Mouse (Mus musculus): ENCODE results near the gene Leprot. TPM values are rescaled to one million over a fixed set of nuclear protein-coding genes. Genes with fewer than 3 reads are reported as not detected.

Leprot gene
- polyA plus RNA-seq, 1 experiment from 2014 or later, result 70.8 TPM

GRCm38 (mm10) chr4:101654788-101655414, 7.4 kb downstream of the Leprot start:
- Histone ChIP-seq H3K4me2 (peak overlapping the region; percentile 49), H3K27me3 (replicated peaks; ENCODE audit: control insufficient read depth, insufficient read depth, low read length) (no peaks in the 10 kb centered on the region), H3K27ac (ENCODE audit: low read depth, low read length) (peak overlapping the region; percentile 81), H3K4me1 (replicated peaks; ENCODE audit: control insufficient read depth, insufficient read depth, low read length) (peaks cover 38% of the 10 kb centered on the region), H3K9me3 (ENCODE audit: control insufficient read depth, low read length) (no peaks in the 10 kb centered on the region), H3K4me3 (ENCODE audit: low read depth, low read length) (no peak overlapping the region), H3K36me3 (ENCODE audit: control insufficient read depth, insufficient read depth, low read length) (peaks cover 7% of the 10 kb centered on the region; the same call in 1 of the 2 replicates), H3K9ac (ENCODE audit: low read depth, low read length) (peak overlapping the region; percentile 27)
- ATAC-seq (replicated peaks; ENCODE audit: low FRiP score) (peak; percentile 95), DNase-seq (ENCODE audit: low spot score) (no peak)
- 60% methylated on average over 4 of the region's 4 CpGs for WGBS

GRCm38 (mm10) chr4:101655415-101655790, 7.9 kb downstream of the Leprot start:
- peak overlapping the region; percentile 49 for H3K4me2 ChIP-seq
- H3K36me3 ChIP-seq (ENCODE audit: control insufficient read depth, insufficient read depth, low read length), result peaks cover 7% of the 10 kb centered on the region; the same call in 1 of the 2 replicates
- no peaks in the 10 kb centered on the region for H3K9me3 ChIP-seq (ENCODE audit: control insufficient read depth, low read length)
- peak overlapping the region; percentile 27 for H3K9ac ChIP-seq (ENCODE audit: low read depth, low read length)
- no peak for DNase-seq (ENCODE audit: low spot score)
- H3K27me3 ChIP-seq (replicated peaks; ENCODE audit: control insufficient read depth, insufficient read depth, low read length), result no peaks in the 10 kb centered on the region
- H3K4me1 ChIP-seq (replicated peaks; ENCODE audit: control insufficient read depth, insufficient read depth, low read length), result peaks cover 35% of the 10 kb centered on the region
- peak overlapping the region; percentile 81 for H3K27ac ChIP-seq (ENCODE audit: low read depth, low read length)
- peak; percentile 79 for ATAC-seq (replicated peaks; ENCODE audit: low FRiP score)
- H3K4me3 ChIP-seq (ENCODE audit: low read depth, low read length), result no peak overlapping the region
- 66% methylated on average over 7 of the region's 7 CpGs for WGBS

- ATAC-seq (replicated peaks; ENCODE audit: low FRiP score), result no peak
- no peaks in the 10 kb centered on the region for H3K27me3 ChIP-seq (replicated peaks; ENCODE audit: control insufficient read depth, insufficient read depth, low read length)
- 84% methylated on average over 15 of the region's 15 CpGs for WGBS
- H3K27ac ChIP-seq (ENCODE audit: low read depth, low read length), result peak overlapping the region; percentile 75
- H3K4me1 ChIP-seq (replicated peaks; ENCODE audit: control insufficient read depth, insufficient read depth, low read length), result peaks cover 35% of the 10 kb centered on the region
- H3K9ac ChIP-seq (ENCODE audit: low read depth, low read length), result no peak overlapping the region
- H3K4me2 ChIP-seq, result no peak overlapping the region; the same call in 1 of the 2 replicates
- H3K36me3 ChIP-seq (ENCODE audit: control insufficient read depth, insufficient read depth, low read length), result peaks cover 7% of the 10 kb centered on the region; the same call in 1 of the 2 replicates
- no peak overlapping the region for H3K4me3 ChIP-seq (ENCODE audit: low read depth, low read length)
- no peaks in the 10 kb centered on the region for H3K9me3 ChIP-seq (ENCODE audit: control insufficient read depth, low read length)
- DNase-seq (ENCODE audit: low spot score), result no peak
These were observed 8.5 kb downstream of the Leprot start for GRCm38 (mm10) chr4:101656056-101656455.

- no peaks in the 10 kb centered on the region for H3K9me3 ChIP-seq (ENCODE audit: control insufficient read depth, low read length)
- peaks cover 7% of the 10 kb centered on the region; the same call in 1 of the 2 replicates for H3K36me3 ChIP-seq (ENCODE audit: control insufficient read depth, insufficient read depth, low read length)
- H3K4me2 ChIP-seq, result peak overlapping the region; percentile 24; the same call in 1 of the 2 replicates
- WGBS, result 36% methylated on average over 6 of the region's 6 CpGs
- no peak for DNase-seq (ENCODE audit: low spot score)
- H3K9ac ChIP-seq (ENCODE audit: low read depth, low read length), result no peak overlapping the region
- H3K27ac ChIP-seq (ENCODE audit: low read depth, low read length), result peak overlapping the region; percentile 75; the same call in 1 of the 2 replicates
- no peaks in the 10 kb centered on the region for H3K27me3 ChIP-seq (replicated peaks; ENCODE audit: control insufficient read depth, insufficient read depth, low read length)
- peaks cover 28% of the 10 kb centered on the region for H3K4me1 ChIP-seq (replicated peaks; ENCODE audit: control insufficient read depth, insufficient read depth, low read length)
- no peak overlapping the region for H3K4me3 ChIP-seq (ENCODE audit: low read depth, low read length)
- ATAC-seq (replicated peaks; ENCODE audit: low FRiP score), result peak; percentile 53
These were observed 9.5 kb downstream of the Leprot start for GRCm38 (mm10) chr4:101656956-101657570.

- no peak overlapping the region for H3K9ac ChIP-seq (ENCODE audit: low read depth, low read length)
- no peaks in the 10 kb centered on the region for H3K4me1 ChIP-seq (replicated peaks; ENCODE audit: control insufficient read depth, insufficient read depth, low read length)
- H3K9me3 ChIP-seq (ENCODE audit: control insufficient read depth, low read length), result no peaks in the 10 kb centered on the region
- no peak overlapping the region for H3K27ac ChIP-seq (ENCODE audit: low read depth, low read length)
- 68% methylated on average over 9 of the region's 9 CpGs for WGBS
- DNase-seq (ENCODE audit: low spot score) (no peak), ATAC-seq (replicated peaks; ENCODE audit: low FRiP score) (peak; percentile 69)
- H3K4me2 ChIP-seq, result no peak overlapping the region
- no peak overlapping the region for H3K4me3 ChIP-seq (ENCODE audit: low read depth, low read length)
- H3K36me3 ChIP-seq (ENCODE audit: control insufficient read depth, insufficient read depth, low read length), result 0 out of 2 replicates have a peak, but pooled peaks cover 11% of the 10 kb centered on the region
- no peaks in the 10 kb centered on the region for H3K27me3 ChIP-seq (replicated peaks; ENCODE audit: control insufficient read depth, insufficient read depth, low read length)
These were observed 16.7 kb downstream of the Leprot start for GRCm38 (mm10) chr4:101664160-101664750.

GRCm38 (mm10) chr4:101664766-101665165, 17.2 kb downstream of the Leprot start:
- Histone ChIP-seq H3K4me3 (ENCODE audit: low read depth, low read length) (no peak overlapping the region), H3K4me2 (no peak overlapping the region), H3K9me3 (ENCODE audit: control insufficient read depth, low read length) (no peaks in the 10 kb centered on the region)

GRCm38 (mm10) chr4:101669161-101669560, 21.6 kb downstream of the Leprot start:
- Histone ChIP-seq H3K4me3 (ENCODE audit: low read depth, low read length) (no peak overlapping the region), H3K9me3 (ENCODE audit: control insufficient read depth, low read length) (no peaks in the 10 kb centered on the region), H3K4me1 (replicated peaks; ENCODE audit: control insufficient read depth, insufficient read depth, low read length) (no peaks in the 10 kb centered on the region), H3K36me3 (ENCODE audit: control insufficient read depth, insufficient read depth, low read length) (no peaks in the 10 kb centered on the region), H3K27me3 (replicated peaks; ENCODE audit: control insufficient read depth, insufficient read depth, low read length) (no peaks in the 10 kb centered on the region), H3K4me2 (no peak overlapping the region), H3K27ac (ENCODE audit: low read depth, low read length) (no peak overlapping the region), H3K9ac (ENCODE audit: low read depth, low read length) (no peak overlapping the region)
- DNase-seq (ENCODE audit: low spot score) (no peak), ATAC-seq (replicated peaks; ENCODE audit: low FRiP score) (no peak)
- 77% methylated on average over 5 of the region's 5 CpGs for WGBS

More at GRCm38 (mm10) chr4:101664766-101665165, 17.2 kb downstream of the Leprot start:
- WGBS, result 94% methylated on average over 4 of the region's 4 CpGs
- no peak for DNase-seq (ENCODE audit: low spot score)
- Histone ChIP-seq H3K4me1 (replicated peaks; ENCODE audit: control insufficient read depth, insufficient read depth, low read length) (no peaks in the 10 kb centered on the region), H3K27me3 (replicated peaks; ENCODE audit: control insufficient read depth, insufficient read depth, low read length) (no peaks in the 10 kb centered on the region), H3K9ac (ENCODE audit: low read depth, low read length) (no peak overlapping the region), H3K27ac (ENCODE audit: low read depth, low read length) (no peak overlapping the region), H3K36me3 (ENCODE audit: control insufficient read depth, insufficient read depth, low read length) (0 out of 2 replicates have a peak, but pooled peaks cover 9% of the 10 kb centered on the region)
- no peak for ATAC-seq (replicated peaks; ENCODE audit: low FRiP score)

GRCm38 (mm10) chr4:101669811-101670210, 22.3 kb downstream of the Leprot start:
- Histone ChIP-seq H3K9ac (ENCODE audit: low read depth, low read length) (no peak overlapping the region), H3K36me3 (ENCODE audit: control insufficient read depth, insufficient read depth, low read length) (no peaks in the 10 kb centered on the region), H3K27ac (ENCODE audit: low read depth, low read length) (no peak overlapping the region), H3K4me2 (no peak overlapping the region), H3K27me3 (replicated peaks; ENCODE audit: control insufficient read depth, insufficient read depth, low read length) (no peaks in the 10 kb centered on the region), H3K9me3 (ENCODE audit: control insufficient read depth, low read length) (no peaks in the 10 kb centered on the region), H3K4me1 (replicated peaks; ENCODE audit: control insufficient read depth, insufficient read depth, low read length) (no peaks in the 10 kb centered on the region), H3K4me3 (ENCODE audit: low read depth, low read length) (no peak overlapping the region)
- ATAC-seq (replicated peaks; ENCODE audit: low FRiP score) (no peak), DNase-seq (ENCODE audit: low spot score) (no peak)
- whole genome bisulfite sequencing, result 82% methylated on average over 5 of the region's 5 CpGs

Data from liver, embryonic 11.5 days (tissue).